Mouse (Mus musculus): ENCODE measurements around the gene AW822073.

Gene AW822073

GRCm38 (mm10) chr10:58221571-58221970 lies 3.2 kb downstream of the AW822073 start:
- peak; percentile 55 to 81 for DNase-seq (ENCODE audit: low spot score in 2 of 2)

GRCm38 (mm10) chr10:58220726-58221125 lies 4.0 kb downstream of the AW822073 start:
- DNase-seq (ENCODE audit: low spot score in 2 of 2) = peak; percentile 33 to 86

- DNase-seq (ENCODE audit: low spot score in 2 of 2) = peak; percentile 21 to 68
Measured at GRCm38 (mm10) chr10:58217366-58217765, 7.4 kb downstream of the AW822073 start.

- DNase-seq (ENCODE audit: low spot score in 2 of 2) = peak in 1 of 2 experiments; percentile 61
Measured at GRCm38 (mm10) chr10:58215353-58215752, 9.4 kb downstream of the AW822073 start.

- DNase-seq (ENCODE audit: low spot score in 2 of 2) = peak in 1 of 2 experiments; percentile 68
Measured at GRCm38 (mm10) chr10:58214934-58215333, 9.8 kb downstream of the AW822073 start.

- DNase-seq (ENCODE audit: low spot score in 2 of 2) = peak in 1 of 2 experiments; percentile 63
Measured at GRCm38 (mm10) chr10:58214497-58214896, 10.2 kb downstream of the AW822073 start.

- DNase-seq (ENCODE audit: low spot score in 2 of 2) = peak; percentile 22 to 72
Measured at GRCm38 (mm10) chr10:58212230-58212629, 12.5 kb downstream of the AW822073 start.

GRCm38 (mm10) chr10:58211213-58211612 lies 13.5 kb downstream of the AW822073 start:
- DNase-seq (ENCODE audit: low spot score in 2 of 2) = peak in 1 of 2 experiments; percentile 65

GRCm38 (mm10) chr10:58210514-58210913 lies 14.2 kb downstream of the AW822073 start:
- peak in 1 of 2 experiments; percentile 65 for DNase-seq (ENCODE audit: low spot score in 2 of 2)

GRCm38 (mm10) chr10:58209710-58210467 lies 14.8 kb downstream of the AW822073 start:
- DNase-seq (ENCODE audit: low spot score in 2 of 2) = peak; percentile 16 to 69

- peak in 1 of 2 experiments; percentile 62 for DNase-seq (ENCODE audit: low spot score in 2 of 2)
Measured at GRCm38 (mm10) chr10:58206639-58207404, 17.9 kb downstream of the AW822073 start.

GRCm38 (mm10) chr10:58205986-58206385 lies 18.7 kb downstream of the AW822073 start:
- peak; percentile 24 to 64 for DNase-seq (ENCODE audit: low spot score in 2 of 2)
